Mouse (Mus musculus): ENCODE measurements around the gene Acat1. TPM values are rescaled to one million over a fixed set of nuclear protein-coding genes. Genes with fewer than 3 reads are reported as not detected.

Acat1 gene
- polyA plus RNA-seq (2021): 86.2 TPM

GRCm38 (mm10) chr9:53609968-53610781 lies at the start of gene Acat1:
Gene Acat1, minus strand, starts transcription at chr9:53610382.
- DNase-seq (ENCODE audit: low read depth, low spot score): peak; percentile 47
- ATAC-seq: peak; percentile 98
- ChIA-PET POLR2A (interaction anchor here (0.6 to 1.4 kb wide), 4 partner anchors 11 to 482 kb away, joined by 3 to 5 read pairs (median 5); no protein-coding TSS in a partner anchor), CTCF (interaction anchor here (1.4 to 1.5 kb wide), 2 partner anchors 16 to 20 kb away, joined by 3 to 5 read pairs; no protein-coding TSS in a partner anchor)
- H3K27me3 ChIP-seq: no peaks in the 10 kb centered on the region
- in situ Hi-C loops (cut with MboI; ENCODE audit: low pct_unique_long_range_greater_than_20kb): no loop called here
- TF ChIP-seq CTCF (IDR thresholded peaks at IDR 0.05): no peak

DNA sequence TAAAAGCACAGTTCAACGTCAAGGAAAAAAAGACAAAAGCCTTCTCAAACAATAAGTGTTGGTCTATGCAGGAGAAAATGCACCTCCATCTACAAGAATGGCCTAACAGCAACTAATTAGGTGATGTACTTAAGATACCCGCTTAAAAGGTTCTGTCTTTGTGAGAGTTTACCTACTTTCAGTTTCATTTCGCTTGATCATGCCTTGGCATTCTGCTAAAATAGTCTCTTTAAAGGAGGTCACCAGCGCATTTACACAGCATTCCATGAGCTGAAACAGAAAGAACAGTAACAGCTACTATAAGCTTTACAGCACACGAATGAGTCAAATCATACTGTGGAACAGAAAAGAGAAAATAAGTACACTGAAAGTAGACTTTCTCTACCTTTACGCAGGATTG lies 24.6 kb upstream of the Acat1 start:
- no peak for TF ChIP-seq CTCF (IDR thresholded peaks at IDR 0.05)
- no peaks in the 10 kb centered on the region for H3K27me3 ChIP-seq
- POLR2A ChIA-PET: no interaction called here
- no peak for DNase-seq (ENCODE audit: low read depth, low spot score)
- CTCF ChIA-PET: interaction anchor here (1.1 kb wide), 1 partner anchor 12 kb away, joined by 4 read pairs; no protein-coding TSS in a partner anchor
- in situ Hi-C loops (cut with MboI; ENCODE audit: low pct_unique_long_range_greater_than_20kb): no loop called here
- ATAC-seq: no peak

DNA sequence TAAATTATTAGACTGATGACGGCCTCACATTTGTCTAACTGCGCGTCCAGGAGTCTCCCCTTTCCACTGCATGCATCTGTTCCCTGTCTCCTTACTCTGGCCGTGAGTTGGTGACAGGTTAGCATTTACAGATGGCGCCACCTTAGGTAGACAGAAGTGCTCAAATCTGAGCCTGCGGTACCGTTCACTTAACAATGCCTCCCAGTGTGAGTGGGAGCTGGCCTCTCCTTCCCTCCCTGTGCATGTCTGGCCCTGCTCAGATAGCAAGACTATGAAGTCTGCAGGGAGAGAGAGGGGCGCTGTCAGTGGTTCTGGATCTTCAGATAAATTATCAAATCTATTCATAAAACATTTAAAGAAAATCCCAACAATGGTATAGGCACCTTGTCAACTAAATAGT lies 5.1 kb upstream of the Acat1 start:
- CTCF ChIA-PET: interaction anchor here (1.3 kb wide), 1 partner anchor 21 kb away, joined by 4 read pairs; no protein-coding TSS in a partner anchor
- TF ChIP-seq CTCF (IDR thresholded peaks at IDR 0.05): no peak

DNA sequence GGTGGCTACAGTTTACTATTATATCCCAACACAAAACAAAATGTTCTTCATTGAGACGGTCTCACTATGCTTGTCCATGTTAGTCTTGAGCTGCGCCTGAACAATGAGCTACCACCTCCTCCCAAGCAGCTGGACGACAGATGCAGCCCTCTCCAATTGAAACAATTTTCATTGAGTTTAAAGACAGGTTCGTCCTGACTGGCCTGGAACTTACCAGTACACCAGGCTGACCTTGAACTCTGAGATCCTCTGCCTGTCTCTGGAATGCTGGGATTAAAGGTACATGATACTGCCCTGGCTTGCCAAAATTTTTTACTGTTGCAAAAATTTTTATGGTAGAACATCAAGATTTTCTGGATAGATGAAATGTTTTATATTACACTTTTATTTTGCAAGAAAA lies 4.1 kb upstream of the Acat1 start:
- in situ Hi-C loops (cut with MboI; ENCODE audit: low pct_unique_long_range_greater_than_20kb): no loop called here

More for the DNA sequence above, 5.1 kb upstream of the Acat1 start:
- DNase-seq (ENCODE audit: low read depth, low spot score) (no peak), ATAC-seq (no peak)
- H3K27me3 ChIP-seq: no peaks in the 10 kb centered on the region
- in situ Hi-C loops (cut with MboI; ENCODE audit: low pct_unique_long_range_greater_than_20kb): no loop called here
- POLR2A ChIA-PET: no interaction called here

DNA sequence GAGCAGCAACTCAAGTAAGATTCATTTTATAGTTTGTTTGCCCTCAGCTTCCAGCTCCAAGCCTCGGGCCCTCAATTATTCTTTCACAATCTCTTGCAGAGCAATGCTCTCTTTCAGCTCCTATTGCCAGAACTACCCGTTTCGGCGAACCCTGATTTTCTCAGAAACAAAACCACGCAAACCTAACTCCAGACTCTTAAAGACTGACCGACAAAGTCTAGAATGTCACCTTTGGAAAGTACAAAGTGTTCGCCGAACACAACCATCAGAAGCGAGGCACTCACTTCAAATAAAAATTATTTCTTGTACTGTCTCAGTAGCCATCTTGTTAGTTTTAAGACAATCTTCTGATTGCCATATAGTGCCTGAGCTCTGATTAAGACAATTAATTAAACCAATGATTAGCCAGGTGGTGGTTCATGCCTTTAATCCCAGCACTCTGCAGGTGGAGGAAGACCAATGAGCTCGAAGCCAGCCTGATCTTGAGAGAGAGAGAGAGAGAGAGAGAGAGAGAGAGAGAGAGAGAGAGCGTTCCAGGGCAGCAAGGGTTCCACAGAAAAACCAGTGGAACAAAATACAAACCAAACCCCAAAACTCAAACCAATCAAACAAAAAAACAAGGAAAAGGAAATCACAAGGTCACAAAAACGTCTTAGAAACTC lies 745 bp downstream of the Acat1 start:
- TF ChIP-seq CTCF (IDR thresholded peaks at IDR 0.05): no peak
- ChIA-PET CTCF (interaction anchor here (1.5 kb wide), 1 partner anchor 15 kb away, joined by 5 read pairs; no protein-coding TSS in a partner anchor), POLR2A (interaction anchor here (0.6 to 1.4 kb wide), 2 partner anchors 11 to 481 kb away, joined by 5 read pairs; no protein-coding TSS in a partner anchor)
- DNase-seq (ENCODE audit: low read depth, low spot score) (no peak), ATAC-seq (no peak)
- in situ Hi-C loops (cut with MboI; ENCODE audit: low pct_unique_long_range_greater_than_20kb): no loop called here
- no peaks in the 10 kb centered on the region for H3K27me3 ChIP-seq

More for the DNA sequence above, 4.1 kb upstream of the Acat1 start:
- ChIA-PET POLR2A (no interaction called here), CTCF (interaction anchor here (1.1 to 1.3 kb wide), 2 partner anchors 20 to 32 kb away, joined by 3 to 4 read pairs; no protein-coding TSS in a partner anchor)
- no peaks in the 10 kb centered on the region for H3K27me3 ChIP-seq
- no peak for TF ChIP-seq CTCF (IDR thresholded peaks at IDR 0.05)
- ATAC-seq: no peak
- no peak for DNase-seq (ENCODE audit: low read depth, low spot score)

DNA sequence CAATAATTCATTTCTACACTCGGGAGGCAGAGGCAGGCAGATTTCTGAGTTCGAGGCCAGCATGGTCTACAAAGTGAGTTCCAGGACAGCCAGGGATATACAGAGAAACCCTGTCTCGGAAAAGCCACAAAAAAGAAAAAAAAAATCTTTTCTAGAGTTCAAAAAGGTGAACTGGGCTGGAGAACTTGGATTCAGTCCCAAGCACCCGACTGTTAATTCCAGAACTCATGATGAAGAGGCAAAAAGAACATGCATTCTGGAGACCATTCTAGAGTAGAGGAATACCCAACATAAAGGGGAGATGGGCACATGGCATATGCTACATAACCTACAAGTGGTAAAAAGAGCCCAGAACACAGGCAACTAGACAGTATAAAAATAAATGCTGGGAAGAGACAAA lies 2.4 kb downstream of the Acat1 start:
- H3K27me3 ChIP-seq: no peaks in the 10 kb centered on the region
- in situ Hi-C loops (cut with MboI; ENCODE audit: low pct_unique_long_range_greater_than_20kb): no loop called here
- CTCF ChIA-PET: no interaction called here
- DNase-seq (ENCODE audit: low read depth, low spot score) (no peak), ATAC-seq (no peak)
- TF ChIP-seq CTCF (IDR thresholded peaks at IDR 0.05): no peak
- POLR2A ChIA-PET: no interaction called here

DNA sequence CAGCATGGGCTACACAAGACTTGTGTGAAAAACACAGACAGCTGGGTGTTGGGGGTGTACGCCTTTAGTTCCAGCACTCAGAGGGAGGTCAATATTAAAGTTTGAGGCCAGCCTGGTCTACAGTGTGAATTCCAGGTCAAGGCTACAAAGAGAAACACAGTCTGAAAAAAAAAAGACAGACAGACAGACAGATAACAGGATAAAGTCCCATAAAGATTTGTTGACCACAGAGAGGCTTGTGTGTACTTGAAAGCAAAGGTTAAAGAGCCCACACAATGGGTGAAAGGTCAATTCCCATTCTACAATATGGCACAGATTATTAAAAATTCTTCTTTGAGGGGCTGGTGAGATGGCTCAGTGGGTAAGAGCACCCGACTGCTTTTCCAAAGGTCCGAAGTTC lies 3.0 kb downstream of the Acat1 start:
- ChIA-PET POLR2A (no interaction called here), CTCF (no interaction called here)
- no peak for ATAC-seq
- TF ChIP-seq CTCF (IDR thresholded peaks at IDR 0.05): no peak
- no peaks in the 10 kb centered on the region for H3K27me3 ChIP-seq
- DNase-seq (ENCODE audit: low read depth, low spot score): no peak
- in situ Hi-C loops (cut with MboI; ENCODE audit: low pct_unique_long_range_greater_than_20kb): no loop called here

GRCm38 (mm10) chr9:53604954-53605353 lies 5.2 kb downstream of the Acat1 start:
- no peak for ATAC-seq
- ChIA-PET POLR2A (no interaction called here), CTCF (no interaction called here)
- TF ChIP-seq CTCF (IDR thresholded peaks at IDR 0.05): no peak
- no peak for DNase-seq (ENCODE audit: low read depth, low spot score)
- in situ Hi-C loops (cut with MboI; ENCODE audit: low pct_unique_long_range_greater_than_20kb): no loop called here
- no peaks in the 10 kb centered on the region for H3K27me3 ChIP-seq

DNA sequence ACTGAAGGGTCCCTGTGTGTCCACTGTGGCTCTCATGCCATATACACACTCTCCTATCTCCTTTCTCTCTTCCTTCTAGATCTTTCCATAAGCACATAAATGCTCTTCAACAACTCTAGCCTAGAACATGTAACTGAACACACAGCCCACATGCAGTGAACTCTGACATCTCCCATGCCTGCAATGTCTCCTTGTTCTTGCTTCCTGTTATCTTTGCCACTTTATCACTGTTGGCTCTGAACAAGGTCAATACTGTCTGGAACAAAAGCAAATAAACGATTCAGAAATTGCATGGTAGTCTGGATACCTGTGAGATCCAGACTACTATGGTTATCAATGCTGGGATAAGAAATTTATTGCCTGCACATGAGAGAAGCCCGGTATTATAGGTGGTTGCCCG lies 6.3 kb downstream of the Acat1 start:
- ChIA-PET POLR2A (no interaction called here), CTCF (interaction anchor here (1.3 kb wide), 2 partner anchors 8 to 14 kb away, joined by 3 to 4 read pairs; no protein-coding TSS in a partner anchor)
- ATAC-seq (no peak), DNase-seq (ENCODE audit: low read depth, low spot score) (no peak)
- in situ Hi-C loops (cut with MboI; ENCODE audit: low pct_unique_long_range_greater_than_20kb): no loop called here
- no peak for TF ChIP-seq CTCF (IDR thresholded peaks at IDR 0.05)
- H3K27me3 ChIP-seq: no peaks in the 10 kb centered on the region

DNA sequence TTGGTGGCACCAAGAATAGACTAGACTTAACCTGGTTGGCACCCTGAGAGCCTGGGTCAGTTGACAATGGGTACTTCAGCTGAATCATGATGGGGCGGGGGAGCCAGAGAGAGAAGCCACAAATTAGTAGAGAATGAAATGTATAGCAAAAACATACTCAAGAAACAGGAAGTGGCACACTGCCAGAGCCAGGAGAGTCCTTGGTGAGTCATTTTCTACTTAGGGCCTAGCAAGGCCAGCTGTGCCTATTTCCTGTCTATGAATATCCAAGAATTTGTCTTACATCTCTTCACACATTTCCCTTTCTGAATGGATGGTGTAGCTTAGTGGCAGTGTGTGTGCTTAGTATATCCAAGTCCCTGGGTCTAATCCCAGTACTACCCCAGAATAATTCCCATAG lies 6.8 kb downstream of the Acat1 start:
- no peak for ATAC-seq
- in situ Hi-C loops (cut with MboI; ENCODE audit: low pct_unique_long_range_greater_than_20kb): no loop called here
- ChIA-PET POLR2A (no interaction called here), CTCF (interaction anchor here (1.1 to 1.3 kb wide), 3 partner anchors 8 to 14 kb away, joined by 3 to 4 read pairs (median 3); no protein-coding TSS in a partner anchor)
- no peak for TF ChIP-seq CTCF (IDR thresholded peaks at IDR 0.05)
- no peaks in the 10 kb centered on the region for H3K27me3 ChIP-seq
- DNase-seq (ENCODE audit: low read depth, low spot score): peak; percentile 13

GRCm38 (mm10) chr9:53601541-53601940 lies 8.6 kb downstream of the Acat1 start:
- TF ChIP-seq CTCF (IDR thresholded peaks at IDR 0.05): no peak
- ChIA-PET POLR2A (no interaction called here), CTCF (no interaction called here)
- no peak for ATAC-seq
- in situ Hi-C loops (cut with MboI; ENCODE audit: low pct_unique_long_range_greater_than_20kb): no loop called here
- no peaks in the 10 kb centered on the region for H3K27me3 ChIP-seq
- DNase-seq (ENCODE audit: low read depth, low spot score): no peak
